Mouse (Mus musculus): Measurements from ENCODE around the gene Lrrc14b. TPM values are rescaled to one million over a fixed set of nuclear protein-coding genes. Genes with fewer than 3 reads are reported as not detected.

Lrrc14b gene
- not detected in 2 replicates for polyA plus RNA-seq (2014; fragmentation: Nextera tagmentation; extraction: Ambion mirVana)

GRCm38 (mm10) chr13:74363859-74364235 is at the start of gene Lrrc14b:
Gene Lrrc14b (minus strand): TSS chr13:74364005.
- 87% methylated on average over 8 of the region's 8 CpGs for WGBS
- ATAC-seq (ENCODE audit: insufficient number of reproducible peaks, low FRiP score, low TSS enrichment, low read depth) (no peak), DNase-seq (ENCODE audit: low spot score) (no peak)
- H3K9ac ChIP-seq (ENCODE audit: low read length), result no peak within 1 kb of the TSS
- no peaks in the 10 kb centered on the region for H3K4me1 ChIP-seq (ENCODE audit: control insufficient read depth, insufficient read depth, low read length)
- no peak within 1 kb of the TSS for H3K4me2 ChIP-seq (ENCODE audit: low read depth, severe bottlenecking)
- H3K27me3 ChIP-seq (ENCODE audit: control insufficient read depth, insufficient read depth, low read length), result no peaks in the 10 kb centered on the region
- H3K9me3 ChIP-seq (ENCODE audit: control insufficient read depth, low read length), result no peaks in the 10 kb centered on the region
- no peak within 1 kb of the TSS for H3K27ac ChIP-seq (replicated peaks; ENCODE audit: low read depth, low read length)
- H3K4me3 ChIP-seq (ENCODE audit: low read depth, low read length), result no peak within 1 kb of the TSS
- peaks cover 2% of the 10 kb centered on the region; the same call in 1 of the 2 replicates for H3K36me3 ChIP-seq (ENCODE audit: control insufficient read depth, insufficient read depth, low read length)

- H3K36me3 ChIP-seq (ENCODE audit: control insufficient read depth, insufficient read depth, low read length), result no peaks in the 10 kb centered on the region
- H3K27ac ChIP-seq (replicated peaks; ENCODE audit: low read depth, low read length), result no peak within 1 kb of the TSS
- ATAC-seq (ENCODE audit: insufficient number of reproducible peaks, low FRiP score, low TSS enrichment, low read depth) (no peak), DNase-seq (ENCODE audit: low spot score) (no peak)
- no peak within 1 kb of the TSS for H3K4me3 ChIP-seq (ENCODE audit: low read depth, low read length)
- no peaks in the 10 kb centered on the region for H3K9me3 ChIP-seq (ENCODE audit: control insufficient read depth, low read length)
- 15% methylated on average over 11 of the region's 11 CpGs for WGBS
- H3K9ac ChIP-seq (ENCODE audit: low read length), result no peak within 1 kb of the TSS
- H3K27me3 ChIP-seq (ENCODE audit: control insufficient read depth, insufficient read depth, low read length), result no peaks in the 10 kb centered on the region
- H3K4me1 ChIP-seq (ENCODE audit: control insufficient read depth, insufficient read depth, low read length), result no peaks in the 10 kb centered on the region
- H3K4me2 ChIP-seq (ENCODE audit: low read depth, severe bottlenecking), result no peak within 1 kb of the TSS
Measured at GRCm38 (mm10) chr13:74399298-74399839, 35.6 kb upstream of the Lrrc14b start, which contains the start of gene Ftl1-ps1. Gene Ftl1-ps1 (plus strand): TSS chr13:74399694.

GRCm38 (mm10) chr13:74391156-74391555 is 27.4 kb upstream of the Lrrc14b start:
- H3K9me3 ChIP-seq (ENCODE audit: control insufficient read depth, low read length), result no peaks in the 10 kb centered on the region
- H3K27ac ChIP-seq (replicated peaks; ENCODE audit: low read depth, low read length), result no peak overlapping the region
- ATAC-seq (ENCODE audit: insufficient number of reproducible peaks, low FRiP score, low TSS enrichment, low read depth) (peak; percentile 21; the same call in 1 of the 2 replicates), DNase-seq (ENCODE audit: low spot score) (no peak)
- H3K36me3 ChIP-seq (ENCODE audit: control insufficient read depth, insufficient read depth, low read length), result no peaks in the 10 kb centered on the region
- H3K9ac ChIP-seq (ENCODE audit: low read length), result no peak overlapping the region
- no peaks in the 10 kb centered on the region for H3K27me3 ChIP-seq (ENCODE audit: control insufficient read depth, insufficient read depth, low read length)
- H3K4me1 ChIP-seq (ENCODE audit: control insufficient read depth, insufficient read depth, low read length), result no peaks in the 10 kb centered on the region
- H3K4me3 ChIP-seq (ENCODE audit: low read depth, low read length), result no peak overlapping the region
- WGBS, result 84% methylated on average over 2 of the region's 2 CpGs
- no peak overlapping the region for H3K4me2 ChIP-seq (ENCODE audit: low read depth, severe bottlenecking)

GRCm38 (mm10) chr13:74390371-74390990 is 26.7 kb upstream of the Lrrc14b start, which contains the start of gene Zfp72:
Gene Zfp72 (minus strand): TSS chr13:74390836.
- no peak within 1 kb of the TSS for H3K27ac ChIP-seq (replicated peaks; ENCODE audit: low read depth, low read length)
- 2% methylated on average over 14 of the region's 14 CpGs for WGBS
- peak within 1 kb of the TSS; percentile 51 for H3K4me3 ChIP-seq (ENCODE audit: low read depth, low read length)
- peak within 1 kb of the TSS; percentile 49 for H3K4me2 ChIP-seq (ENCODE audit: low read depth, severe bottlenecking)
- ATAC-seq (ENCODE audit: insufficient number of reproducible peaks, low FRiP score, low TSS enrichment, low read depth) (peak; percentile 88), DNase-seq (ENCODE audit: low spot score) (peak; percentile 75)
- no peaks in the 10 kb centered on the region for H3K9me3 ChIP-seq (ENCODE audit: control insufficient read depth, low read length)
- H3K36me3 ChIP-seq (ENCODE audit: control insufficient read depth, insufficient read depth, low read length), result no peaks in the 10 kb centered on the region
- H3K27me3 ChIP-seq (ENCODE audit: control insufficient read depth, insufficient read depth, low read length), result no peaks in the 10 kb centered on the region
- H3K4me1 ChIP-seq (ENCODE audit: control insufficient read depth, insufficient read depth, low read length), result no peaks in the 10 kb centered on the region
- H3K9ac ChIP-seq (ENCODE audit: low read length), result peak within 1 kb of the TSS; percentile 56; the same call in 1 of the 2 replicates

- Histone ChIP-seq H3K36me3 (ENCODE audit: control insufficient read depth, insufficient read depth, low read length) (no peaks in the 10 kb centered on the region), H3K4me3 (ENCODE audit: low read depth, low read length) (peak overlapping the region; percentile 51; the same call in 1 of the 2 replicates), H3K4me2 (ENCODE audit: low read depth, severe bottlenecking) (peak overlapping the region; percentile 49), H3K27me3 (ENCODE audit: control insufficient read depth, insufficient read depth, low read length) (no peaks in the 10 kb centered on the region), H3K9me3 (ENCODE audit: control insufficient read depth, low read length) (no peaks in the 10 kb centered on the region), H3K27ac (replicated peaks; ENCODE audit: low read depth, low read length) (no peak overlapping the region), H3K9ac (ENCODE audit: low read length) (no peak overlapping the region), H3K4me1 (ENCODE audit: control insufficient read depth, insufficient read depth, low read length) (no peaks in the 10 kb centered on the region)
- DNase-seq (ENCODE audit: low spot score) (no peak), ATAC-seq (ENCODE audit: insufficient number of reproducible peaks, low FRiP score, low TSS enrichment, low read depth) (no peak)
- WGBS, result 66% methylated on average over 6 of the region's 6 CpGs
Measured at GRCm38 (mm10) chr13:74389730-74390129, 25.9 kb upstream of the Lrrc14b start.

- Histone ChIP-seq H3K4me1 (ENCODE audit: control insufficient read depth, insufficient read depth, low read length) (peaks cover 4% of the 10 kb centered on the region; the same call in 1 of the 2 replicates), H3K4me3 (ENCODE audit: low read depth, low read length) (no peak overlapping the region), H3K27ac (replicated peaks; ENCODE audit: low read depth, low read length) (0 out of 2 replicates have a peak overlapping the region, but pooled peaks have one; percentile 8), H3K9ac (ENCODE audit: low read length) (no peak overlapping the region), H3K36me3 (ENCODE audit: control insufficient read depth, insufficient read depth, low read length) (no peaks in the 10 kb centered on the region), H3K27me3 (ENCODE audit: control insufficient read depth, insufficient read depth, low read length) (no peaks in the 10 kb centered on the region; the same call in 1 of the 2 replicates), H3K4me2 (ENCODE audit: low read depth, severe bottlenecking) (no peak overlapping the region), H3K9me3 (ENCODE audit: control insufficient read depth, low read length) (no peaks in the 10 kb centered on the region)
- ATAC-seq (ENCODE audit: insufficient number of reproducible peaks, low FRiP score, low TSS enrichment, low read depth), result no peak
- no peak for DNase-seq (ENCODE audit: low spot score)
- WGBS, result 28% methylated on average over 3 of the region's 3 CpGs
Measured at GRCm38 (mm10) chr13:74382289-74382688, 18.5 kb upstream of the Lrrc14b start.

- Histone ChIP-seq H3K36me3 (ENCODE audit: control insufficient read depth, insufficient read depth, low read length) (no peaks in the 10 kb centered on the region), H3K27ac (replicated peaks; ENCODE audit: low read depth, low read length) (0 out of 2 replicates have a peak overlapping the region, but pooled peaks have one; percentile 8), H3K4me2 (ENCODE audit: low read depth, severe bottlenecking) (no peak overlapping the region), H3K4me3 (ENCODE audit: low read depth, low read length) (no peak overlapping the region), H3K4me1 (ENCODE audit: control insufficient read depth, insufficient read depth, low read length) (peaks cover 4% of the 10 kb centered on the region; the same call in 1 of the 2 replicates), H3K9ac (ENCODE audit: low read length) (no peak overlapping the region), H3K9me3 (ENCODE audit: control insufficient read depth, low read length) (no peaks in the 10 kb centered on the region), H3K27me3 (ENCODE audit: control insufficient read depth, insufficient read depth, low read length) (no peaks in the 10 kb centered on the region; the same call in 1 of the 2 replicates)
- WGBS, result 69% methylated on average over 10 of the region's 10 CpGs
- DNase-seq (ENCODE audit: low spot score), result no peak
- 0 out of 2 replicates have a peak, but pooled peaks have one; percentile 51 for ATAC-seq (ENCODE audit: insufficient number of reproducible peaks, low FRiP score, low TSS enrichment, low read depth)
Measured at GRCm38 (mm10) chr13:74381533-74382276, 17.9 kb upstream of the Lrrc14b start.

- no peak overlapping the region for H3K4me2 ChIP-seq (ENCODE audit: low read depth, severe bottlenecking)
- no peak overlapping the region for H3K4me3 ChIP-seq (ENCODE audit: low read depth, low read length)
- DNase-seq (ENCODE audit: low spot score), result no peak
- no peak overlapping the region for H3K27ac ChIP-seq (replicated peaks; ENCODE audit: low read depth, low read length)
- no peaks in the 10 kb centered on the region for H3K9me3 ChIP-seq (ENCODE audit: control insufficient read depth, low read length)
- no peaks in the 10 kb centered on the region for H3K4me1 ChIP-seq (ENCODE audit: control insufficient read depth, insufficient read depth, low read length)
- 86% methylated on average over 13 of the region's 13 CpGs for WGBS
- peaks cover 4% of the 10 kb centered on the region for H3K36me3 ChIP-seq (ENCODE audit: control insufficient read depth, insufficient read depth, low read length)
- no peak overlapping the region for H3K9ac ChIP-seq (ENCODE audit: low read length)
- ATAC-seq (ENCODE audit: insufficient number of reproducible peaks, low FRiP score, low TSS enrichment, low read depth), result no peak
- H3K27me3 ChIP-seq (ENCODE audit: control insufficient read depth, insufficient read depth, low read length), result no peaks in the 10 kb centered on the region
Measured at GRCm38 (mm10) chr13:74363176-74363858, 488 bp downstream of the Lrrc14b start.

Data from limb, embryonic 11.5 days (tissue).